Comparison of ENCODE assay signal across 24 mouse cellular contexts in genomic region chr8:48766545-48767234, GRCm38 (mm10).
A peak's percentile ranks its signal among the peaks of the same experiment; 100 is the strongest.
DNase-seq lines count a peak whose midpoint lies in the region; ATAC-seq and TF ChIP-seq lines count a peak whose summit lies in the region.
"Had no signal": no experiment of that assay in that cellular context is flagged by ENCODE, and none has a peak within 500 bp of the region (broad histone marks: within the 10 kb centered on the region; RNA-seq: fewer than 3 reads in every experiment).

No protein-coding gene starts in this region.

- H3K9ac ChIP-seq in intestine, embryonic 14.5 days (ENCODE audit: low read length), result no peak overlapping the region
- no peak overlapping the region for H3K9ac ChIP-seq in intestine, embryonic 15.5 days
- no peak overlapping the region for H3K9ac ChIP-seq in midbrain, embryonic 13.5 days (replicated peaks)
- no peak overlapping the region for H3K9ac ChIP-seq in midbrain, postnatal 0 days (replicated peaks; ENCODE audit: low read length, poor library complexity, severe bottlenecking)
- H3K9ac ChIP-seq: forebrain, embryonic 13.5 days; heart, embryonic 15.5 days; liver, embryonic 14.5 days; neural tube, embryonic 12.5 days had no signal

- H3K9me3 ChIP-seq in intestine, embryonic 14.5 days (ENCODE audit: control insufficient read depth, low read length), result no peaks in the 10 kb centered on the region
- no peaks in the 10 kb centered on the region; the same call in 1 of the 2 replicates for H3K9me3 ChIP-seq in intestine, embryonic 15.5 days
- H3K9me3 ChIP-seq in midbrain, embryonic 13.5 days, result no peaks in the 10 kb centered on the region
- no peaks in the 10 kb centered on the region for H3K9me3 ChIP-seq in midbrain, postnatal 0 days (ENCODE audit: low read length)
- H3K9me3 ChIP-seq: forebrain, embryonic 13.5 days; heart, embryonic 10.5 days; neural tube, embryonic 12.5 days had no signal

- no peak overlapping the region for H3K27ac ChIP-seq in intestine, embryonic 14.5 days (ENCODE audit: low read depth)
- H3K27ac ChIP-seq in intestine, embryonic 15.5 days, result no peak overlapping the region
- 0 out of 2 replicates have a peak overlapping the region, but pooled peaks have one; percentile 26 for H3K27ac ChIP-seq in midbrain, embryonic 13.5 days
- no peak overlapping the region for H3K27ac ChIP-seq in midbrain, postnatal 0 days (ENCODE audit: low read depth, low read length)
- H3K27ac ChIP-seq: forebrain, embryonic 13.5 days; heart, embryonic 10.5 days; heart, embryonic 15.5 days; hindbrain, postnatal 0 days; liver, embryonic 14.5 days; neural tube, embryonic 12.5 days had no signal

- TF ChIP-seq CTCF in midbrain, postnatal 0 days (IDR thresholded peaks at IDR 0.05), result no peak
- no peak for TF ChIP-seq CTCF in brain, embryonic 14.5 days (IDR thresholded peaks at IDR 0.05; ENCODE audit: borderline replicate concordance, extremely low read depth, insufficient read depth, insufficient read length)

- H3K27me3 ChIP-seq in intestine, embryonic 14.5 days (replicated peaks; ENCODE audit: control insufficient read depth, insufficient read depth, low read length), result no peaks in the 10 kb centered on the region
- no peaks in the 10 kb centered on the region for H3K27me3 ChIP-seq in intestine, embryonic 15.5 days (replicated peaks)
- no peaks in the 10 kb centered on the region for H3K27me3 ChIP-seq in midbrain, embryonic 13.5 days
- no peaks in the 10 kb centered on the region for H3K27me3 ChIP-seq in midbrain, postnatal 0 days (ENCODE audit: insufficient read depth, low read length)
- H3K27me3 ChIP-seq: forebrain, embryonic 13.5 days; neural tube, embryonic 12.5 days had no signal

- H3K4me2 ChIP-seq in intestine, embryonic 14.5 days (ENCODE audit: low read length), result no peak overlapping the region
- no peak overlapping the region for H3K4me2 ChIP-seq in intestine, embryonic 15.5 days (replicated peaks)
- H3K4me2 ChIP-seq in midbrain, embryonic 13.5 days (replicated peaks), result no peak overlapping the region; the same call in 1 of the 2 replicates
- H3K4me2 ChIP-seq in midbrain, postnatal 0 days (ENCODE audit: low read depth, low read length, poor library complexity, severe bottlenecking), result no peak overlapping the region
- H3K4me2 ChIP-seq: forebrain, embryonic 13.5 days; heart, embryonic 15.5 days; neural tube, embryonic 12.5 days had no signal

- H3K4me3 ChIP-seq in intestine, embryonic 14.5 days (ENCODE audit: low read depth, low read length), result no peak overlapping the region
- no peak overlapping the region for H3K4me3 ChIP-seq in intestine, embryonic 15.5 days (replicated peaks)
- H3K4me3 ChIP-seq in midbrain, embryonic 13.5 days (replicated peaks), result no peak overlapping the region
- no peak overlapping the region for H3K4me3 ChIP-seq in midbrain, postnatal 0 days (ENCODE audit: low read depth, low read length)
- H3K4me3 ChIP-seq: erythroblast, embryonic 14.5 days; forebrain, embryonic 13.5 days; heart, embryonic 10.5 days; heart, embryonic 15.5 days; myocyte; neural tube, embryonic 12.5 days had no signal

- no peak for ATAC-seq in intestine, embryonic 14.5 days (replicated peaks; ENCODE audit: low FRiP score, low TSS enrichment, low read depth)
- no peak for ATAC-seq in intestine, embryonic 15.5 days
- peak; percentile 76 for ATAC-seq in midbrain, embryonic 13.5 days
- ATAC-seq in midbrain, postnatal 0 days (ENCODE audit: low FRiP score), result no peak
- ATAC-seq: forebrain, embryonic 13.5 days; hindbrain, postnatal 0 days; intestine, postnatal 0 days had no signal

- no peak for TF ChIP-seq POLR2A in brain, embryonic 14.5 days (IDR thresholded peaks at IDR 0.05; ENCODE audit: borderline replicate concordance, extremely low read depth, insufficient read depth, insufficient read length, poor library complexity, severe bottlenecking)

- WGBS in intestine, embryonic 14.5 days, result 76% methylated on average over 16 of the region's 16 CpGs
- WGBS in intestine, embryonic 15.5 days, result 77% methylated on average over 16 of the region's 16 CpGs
- WGBS in midbrain, embryonic 13.5 days, result 61% methylated on average over 16 of the region's 16 CpGs
- 53% methylated on average over 16 of the region's 16 CpGs for WGBS in midbrain, postnatal 0 days

- peak; percentile 23 for DNase-seq in intestine, embryonic 14.5 days (ENCODE audit: low spot score)
- DNase-seq in midbrain, postnatal 0 days (ENCODE audit: low spot score), result no peak
- peak; percentile 46 for DNase-seq in brain, embryonic 14.5 days (ENCODE audit: low read depth)
- DNase-seq in testis, postnatal 14 days (ENCODE audit: low spot score), result no peak
- DNase-seq in lung, postnatal 25 days (ENCODE audit: low spot score), result no peak
- DNase-seq: adrenal gland, adult 8-10 months; cerebellum, adult 8-10 months; cerebellum, postnatal 36 days; gastrocnemius, postnatal 10 days; kidney, postnatal 10 days; liver; lung, adult 2 months; lung, postnatal 10 days had no signal

- H3K4me1 ChIP-seq in intestine, embryonic 14.5 days (replicated peaks; ENCODE audit: control insufficient read depth, insufficient read depth, low read length), result no peaks in the 10 kb centered on the region
- H3K4me1 ChIP-seq in intestine, embryonic 15.5 days (replicated peaks), result no peaks in the 10 kb centered on the region
- H3K4me1 ChIP-seq in midbrain, embryonic 13.5 days (replicated peaks), result peaks cover 23% of the 10 kb centered on the region
- H3K4me1 ChIP-seq in midbrain, postnatal 0 days (ENCODE audit: insufficient read depth, low read length), result no peaks in the 10 kb centered on the region
- H3K4me1 ChIP-seq: heart, embryonic 10.5 days; heart, embryonic 15.5 days had no signal

- H3K36me3 ChIP-seq in intestine, embryonic 14.5 days (ENCODE audit: control insufficient read depth, insufficient read depth, low read length), result no peaks in the 10 kb centered on the region
- H3K36me3 ChIP-seq in intestine, embryonic 15.5 days, result no peaks in the 10 kb centered on the region
- H3K36me3 ChIP-seq in midbrain, embryonic 13.5 days, result no peaks in the 10 kb centered on the region
- H3K36me3 ChIP-seq in midbrain, postnatal 0 days (ENCODE audit: insufficient read depth, low read length), result no peaks in the 10 kb centered on the region
- H3K36me3 ChIP-seq: heart, embryonic 10.5 days; heart, embryonic 15.5 days; neural tube, embryonic 12.5 days had no signal

Comparison
In these comparisons a context has a peak if more than half of its experiments do, and no peak if none do; other contexts are left out.
1. DNase-seq: peak in intestine, embryonic 14.5 days (single experiment) and brain, embryonic 14.5 days (single experiment); none in midbrain, postnatal 0 days (single experiment), testis, postnatal 14 days (single experiment) and lung, postnatal 25 days (single experiment).